Mouse (Mus musculus) myocyte (in vitro differentiated cells): Measurements from ENCODE around the gene Tas1r3. TPM values are rescaled to one million over a fixed set of nuclear protein-coding genes. Genes with fewer than 3 reads are reported as not detected.

Source experiments
- H3K27me3 ChIP-seq: one replicate; pipeline ENCODE4 v1.6.1; 2011; ENCODE audit not compliant: control insufficient read depth, insufficient read depth, insufficient read length
- H3K36me3 ChIP-seq: one replicate; pipeline ENCODE4 v1.6.1; 2011; ENCODE audit not compliant: control insufficient read depth, insufficient read depth
- H3K4me2 ChIP-seq: one replicate; pipeline ENCODE4 v1.6.1; 2011; ENCODE audit warnings: low read depth, control low read depth
- H3K4me3 ChIP-seq: one replicate; pipeline ENCODE4 v1.5.1; 2011; ENCODE audit warnings: mild to moderate bottlenecking, control low read depth, moderate library complexity
- H3K79me2 ChIP-seq: one replicate; pipeline ENCODE4 v1.6.1; 2011; ENCODE audit not compliant: control insufficient read depth, insufficient read depth
- H3ac ChIP-seq: one replicate; pipeline ENCODE4 v1.6.1; 2011; ENCODE audit not compliant: control insufficient read depth, insufficient read length
- CEBPB ChIP-seq: IDR thresholded peaks from 2 replicates; pipeline ENCODE4 v1.6.1; 2011; ENCODE audit warnings: mild to moderate bottlenecking, moderate library complexity; ENCODE audit not compliant: poor library complexity, insufficient read depth, severe bottlenecking
- E2F4 ChIP-seq: IDR thresholded peaks from one replicate; pipeline ENCODE4 v1.6.1; 2011; ENCODE audit warnings: mild to moderate bottlenecking, control low read depth, moderate library complexity; ENCODE audit not compliant: insufficient read depth
- MAX ChIP-seq: IDR thresholded peaks from one replicate; pipeline ENCODE4 v1.6.1; 2011; ENCODE audit warnings: low read depth, mild to moderate bottlenecking, control low read depth
- MYOD1 ChIP-seq, 3 experiments: IDR thresholded peaks; one replicate each; pipeline ENCODE4 v1.6.1; 2011; ENCODE audit warnings: control low read depth in 2 of 3, low read depth in 2 of 3, mild to moderate bottlenecking in 2 of 3, moderate library complexity in 1 of 3; ENCODE audit not compliant: insufficient read length in 2 of 3, control insufficient read depth in 1 of 3
- MYOG ChIP-seq, 3 experiments: IDR thresholded peaks; one replicate each; pipeline ENCODE4 v1.6.1; 2011; ENCODE audit warnings: control low read depth in 2 of 3, low read depth in 2 of 3, mild to moderate bottlenecking in 2 of 3; ENCODE audit not compliant: insufficient read length in 2 of 3, control insufficient read depth in 1 of 3, insufficient read depth in 1 of 3
- POLR2A ChIP-seq: IDR thresholded peaks from one replicate; pipeline ENCODE4 v1.6.1; 2011; ENCODE audit warnings: low read depth, mild to moderate bottlenecking, control low read depth, moderate library complexity; ENCODE audit not compliant: insufficient read length
- POLR2AphosphoS2 ChIP-seq: IDR thresholded peaks from one replicate; pipeline ENCODE4 v1.6.1; 2011; ENCODE audit warnings: low read depth, control low read depth; ENCODE audit not compliant: insufficient read length
- REST ChIP-seq: IDR thresholded peaks from one replicate; pipeline ENCODE4 v1.6.1; 2011; ENCODE audit warnings: mild to moderate bottlenecking, control low read depth, moderate library complexity; ENCODE audit not compliant: insufficient read depth, insufficient read length
- SRF ChIP-seq: IDR thresholded peaks from one replicate; pipeline ENCODE4 v1.6.1; 2011; ENCODE audit warnings: low read depth; ENCODE audit not compliant: control insufficient read depth, insufficient read length
- TCF12 ChIP-seq: IDR thresholded peaks from one replicate; pipeline ENCODE4 v1.6.1; 2011; ENCODE audit warnings: mild to moderate bottlenecking, control low read depth; ENCODE audit not compliant: poor library complexity, insufficient read depth, severe bottlenecking
- TCF3 ChIP-seq: IDR thresholded peaks from one replicate; pipeline ENCODE4 v1.6.1; 2011; ENCODE audit warnings: low read depth, control low read depth; ENCODE audit not compliant: insufficient read length
- USF1 ChIP-seq: IDR thresholded peaks from one replicate; pipeline ENCODE4 v1.6.1; 2011; ENCODE audit warnings: low read depth, mild to moderate bottlenecking, control low read depth, moderate library complexity
- polyA plus RNA-seq: library from polyadenylated mRNA; unstranded; fragments of >200 nt; fragmentation: generic; extraction: Trizol; gene quantifications from one replicate; pipeline ENCODE4 v1.2.1, GENCODE M21; 2012; ENCODE audit warnings: missing spikeins

The Tas1r3 gene
- polyA plus RNA-seq, 1 experiment = 0.17 TPM

- Histone ChIP-seq H3K79me2 (no peaks in the 10 kb centered on the region), H3K4me3 (no peak overlapping the region), H3K4me2 (no peak overlapping the region), H3K36me3 (peaks cover 4% of the 10 kb centered on the region), H3ac (no peak overlapping the region), H3K27me3 (no peaks in the 10 kb centered on the region)
- peak in 1 of 3 experiments; percentile 6 for TF ChIP-seq MYOG (IDR thresholded peaks at IDR 0.05; ENCODE audit: control insufficient read depth in 1 of 3, insufficient read depth in 1 of 3, insufficient read length in 2 of 3, low read depth in 2 of 3)
- no peak for TF ChIP-seq POLR2A
- no peak for TF ChIP-seq TCF12
- TF ChIP-seq TCF3 = no peak
- TF ChIP-seq USF1 = no peak
- peak; percentile 84 for TF ChIP-seq REST
- no peak for TF ChIP-seq CEBPB
- TF ChIP-seq SRF = no peak
- no peak for TF ChIP-seq E2F4
- TF ChIP-seq POLR2AphosphoS2 = peak; percentile 18
Observed at GRCm38 (mm10) chr4:155859318-155859717, 3.8 kb downstream of the Tas1r3 start.

DNA sequence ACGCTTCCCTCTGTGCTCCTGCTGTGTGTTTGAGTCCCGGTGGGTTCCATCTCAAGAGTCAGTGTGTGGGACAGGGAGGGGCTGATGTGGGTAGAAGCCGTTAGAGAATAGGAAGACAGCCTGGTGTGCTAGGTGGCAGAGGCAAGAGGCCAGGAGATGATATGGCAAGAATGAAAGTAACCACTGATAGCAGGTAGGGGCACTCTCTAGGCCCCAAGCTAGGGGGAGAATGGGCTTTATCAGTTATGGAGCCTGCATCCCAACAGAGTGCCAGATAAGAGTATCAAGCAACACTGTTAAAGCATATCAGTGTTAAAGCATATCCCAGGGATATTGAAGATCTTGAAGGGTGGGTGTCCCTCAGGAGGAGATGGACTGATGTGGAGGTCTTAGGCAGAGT is 6.3 kb downstream of the Tas1r3 start:
- Histone ChIP-seq H3K4me3 (no peak overlapping the region), H3K36me3 (peaks cover 4% of the 10 kb centered on the region), H3K4me2 (no peak overlapping the region), H3ac (no peak overlapping the region), H3K27me3 (no peaks in the 10 kb centered on the region), H3K79me2 (peaks cover under 1% of the 10 kb centered on the region)
- TF ChIP-seq POLR2A = no peak
- no peak for TF ChIP-seq SRF
- no peak for TF ChIP-seq USF1

DNA sequence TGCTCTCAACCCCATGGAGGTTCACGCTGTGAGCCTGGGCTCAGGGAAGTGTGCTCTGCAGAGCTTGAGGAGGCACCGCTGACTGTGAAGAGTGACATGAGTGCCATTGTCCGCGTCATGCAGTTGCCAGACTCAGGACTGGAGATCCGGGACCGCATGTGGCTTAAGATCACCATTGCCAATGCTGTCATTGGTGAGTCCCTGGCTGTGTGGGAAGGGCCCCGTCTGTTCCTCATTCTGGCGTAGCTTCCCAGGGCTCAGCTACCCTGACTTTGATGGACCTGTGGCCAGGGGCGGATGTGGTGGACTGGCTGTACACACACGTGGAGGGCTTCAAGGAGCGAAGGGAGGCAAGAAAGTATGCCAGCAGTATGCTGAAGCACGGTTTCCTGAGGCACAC is 7.1 kb downstream of the Tas1r3 start:
- no peak for TF ChIP-seq MYOG (IDR thresholded peaks at IDR 0.05; ENCODE audit: control insufficient read depth in 1 of 3, insufficient read depth in 1 of 3, insufficient read length in 2 of 3, low read depth in 2 of 3)
- Histone ChIP-seq H3K27me3 (no peaks in the 10 kb centered on the region), H3ac (no peak overlapping the region), H3K4me3 (no peak overlapping the region), H3K36me3 (peaks cover 4% of the 10 kb centered on the region), H3K4me2 (no peak overlapping the region), H3K79me2 (peaks cover 9% of the 10 kb centered on the region)

GRCm38 (mm10) chr4:155854991-155855390 is 8.2 kb downstream of the Tas1r3 start:
- Histone ChIP-seq H3K4me3 (no peak overlapping the region), H3K27me3 (no peaks in the 10 kb centered on the region), H3K36me3 (peaks cover 3% of the 10 kb centered on the region), H3K79me2 (peaks cover 20% of the 10 kb centered on the region), H3ac (no peak overlapping the region), H3K4me2 (no peak overlapping the region)
- TF ChIP-seq MAX = no peak
- TF ChIP-seq USF1 = no peak
- TF ChIP-seq MYOG (IDR thresholded peaks at IDR 0.05; ENCODE audit: control insufficient read depth in 1 of 3, insufficient read depth in 1 of 3, insufficient read length in 2 of 3, low read depth in 2 of 3) = no peak
- TF ChIP-seq SRF = no peak
- TF ChIP-seq POLR2AphosphoS2 = no peak
- TF ChIP-seq REST = no peak
- TF ChIP-seq CEBPB = no peak
- TF ChIP-seq POLR2A = no peak
- TF ChIP-seq MYOD1 (IDR thresholded peaks at IDR 0.05; ENCODE audit: control insufficient read depth in 1 of 3, insufficient read length in 2 of 3, low read depth in 2 of 3) = no peak
- no peak for TF ChIP-seq TCF3
- no peak for TF ChIP-seq E2F4

DNA sequence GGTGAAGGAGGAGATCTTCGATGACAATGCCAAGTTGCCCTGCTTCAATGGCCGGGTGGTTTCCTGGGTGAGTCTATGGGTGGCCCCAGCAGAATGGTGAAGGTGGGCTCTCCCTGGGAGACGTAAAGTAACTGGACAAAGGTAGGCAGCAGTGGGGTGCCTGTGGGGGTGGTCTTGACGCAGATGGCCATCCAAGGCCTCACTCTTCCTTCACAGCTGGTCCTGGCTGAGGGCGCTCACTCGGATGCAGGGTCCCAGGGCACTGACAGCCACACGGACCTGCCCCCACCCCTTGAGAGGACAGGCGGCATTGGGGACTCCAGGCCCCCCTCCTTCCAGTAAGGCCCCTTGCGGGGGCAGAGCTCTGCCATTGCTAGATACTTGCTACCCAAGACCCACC is 9.7 kb downstream of the Tas1r3 start:
- no peaks in the 10 kb centered on the region for H3K27me3 ChIP-seq
- H3K79me2 ChIP-seq = peaks cover 35% of the 10 kb centered on the region
- no peaks in the 10 kb centered on the region for H3K36me3 ChIP-seq
- TF ChIP-seq REST (no peak), SRF (no peak), MAX (no peak), TCF12 (no peak), MYOG (IDR thresholded peaks at IDR 0.05; ENCODE audit: control insufficient read depth in 1 of 3, insufficient read depth in 1 of 3, insufficient read length in 2 of 3, low read depth in 2 of 3) (no peak), E2F4 (no peak), POLR2AphosphoS2 (no peak), CEBPB (no peak), USF1 (no peak), MYOD1 (IDR thresholded peaks at IDR 0.05; ENCODE audit: control insufficient read depth in 1 of 3, insufficient read length in 2 of 3, low read depth in 2 of 3) (no peak), POLR2A (no peak)
- H3ac ChIP-seq = no peak overlapping the region
- no peak overlapping the region for H3K4me3 ChIP-seq
- no peak overlapping the region for H3K4me2 ChIP-seq
